Mouse (Mus musculus) embryonic facial prominence, embryonic 14.5 days (tissue): ENCODE measurements around the gene Dennd4a. TPM values are rescaled to one million over a fixed set of nuclear protein-coding genes. Genes with fewer than 3 reads are reported as not detected.
A peak's percentile ranks its signal among the peaks of the same experiment; 100 is the strongest.

Source experiments
- ATAC-seq: fragments of 200-750 bp; cut with Nextera tagmentation; 2 replicates; pipeline ENCODE4 v1.8.0; 2017; ENCODE audit warnings: low read depth, moderate number of reproducible peaks, moderate TSS enrichment
- DNase-seq: peaks from one replicate; pipeline ENCODE4 v3.0.0-alpha.2; 2015; ENCODE audit warnings: low spot score
- H3K27ac ChIP-seq: fragments of 300-500 bp; sonication (generic); replicated peaks from 2 replicates; pipeline ENCODE4 v1.5.1; 2014; ENCODE audit warnings: low read depth, mild to moderate bottlenecking, low read length, moderate library complexity
- H3K27me3 ChIP-seq: fragments of 300-500 bp; sonication (generic); replicated peaks from 2 replicates; pipeline ENCODE4 v1.6.1; 2014; ENCODE audit warnings: low read length; ENCODE audit not compliant: control insufficient read depth, insufficient read depth
- H3K36me3 ChIP-seq: fragments of 300-500 bp; sonication (generic); 2 replicates; pipeline ENCODE4 v1.6.1; 2014; ENCODE audit warnings: low read length, mixed read lengths; ENCODE audit not compliant: control insufficient read depth, insufficient read depth
- H3K4me1 ChIP-seq: fragments of 300-500 bp; sonication (generic); 2 replicates; pipeline ENCODE4 v1.6.1; 2014; ENCODE audit warnings: antibody characterized with exemption, low read length; ENCODE audit not compliant: control insufficient read depth, insufficient read depth
- H3K4me2 ChIP-seq: fragments of 300-500 bp; sonication (generic); 2 replicates; pipeline ENCODE4 v1.6.1; 2014; ENCODE audit warnings: low read depth, mild to moderate bottlenecking, low read length, moderate library complexity, mixed read lengths
- H3K4me3 ChIP-seq: fragments of 300-500 bp; sonication (generic); 2 replicates; pipeline ENCODE4 v1.5.1; 2014; ENCODE audit warnings: low read depth, mild to moderate bottlenecking, low read length
- H3K9ac ChIP-seq: fragments of 300-500 bp; sonication (generic); 2 replicates; pipeline ENCODE4 v1.6.1; 2014; ENCODE audit warnings: low read depth, mild to moderate bottlenecking, low read length, moderate library complexity, mixed read lengths
- H3K9me3 ChIP-seq: fragments of 300-500 bp; sonication (generic); 2 replicates; pipeline ENCODE4 v1.6.1; 2016; ENCODE audit warnings: low read length; ENCODE audit not compliant: control insufficient read depth
- WGBS: fragments of 180-500 bp; shearing (Covaris S2); extraction: QIAGEN DNeasy Blood & Tissue Kit; methylation state at CpG from one replicate; pipeline ENCODE4 v1.1.7; 2014; 5-methylcytosine and 5-hydroxymethylcytosine counted together
- polyA plus RNA-seq: library from polyadenylated mRNA; unstranded; fragments of >200 nt; fragmentation: Nextera tagmentation; extraction: Ambion mirVana; gene quantifications from 2 replicates; pipeline ENCODE4 v1.2.1, GENCODE M21; 2014

Dennd4a gene
- polyA plus RNA-seq, 1 experiment from 2014 or later: 7.5 TPM

DNA sequence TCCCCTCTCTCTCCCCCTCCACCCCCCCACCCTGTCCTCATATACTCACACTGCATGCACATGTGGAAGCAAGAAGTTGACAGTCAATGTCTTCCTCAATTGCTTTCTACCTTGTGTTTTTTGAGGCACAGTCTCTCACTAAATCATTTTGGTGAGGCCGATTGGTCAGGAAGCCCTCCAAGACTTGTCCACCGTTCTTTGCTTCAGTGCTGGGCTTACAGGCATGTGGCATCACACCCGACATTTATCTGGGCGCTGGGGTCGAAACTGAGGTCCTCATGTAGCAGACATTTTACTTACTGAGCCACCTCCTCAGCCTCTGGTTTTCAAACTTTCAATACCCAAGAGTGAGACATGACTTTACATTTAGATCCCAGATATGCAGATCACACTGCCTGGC, 8.6 kb upstream of the Dennd4a start:
- Histone ChIP-seq H3K9me3 (0 out of 2 replicates have a peak, but pooled peaks cover 4% of the 10 kb centered on the region), H3K27me3 (no peaks in the 10 kb centered on the region), H3K4me2 (no peak overlapping the region), H3K27ac (no peak overlapping the region), H3K4me3 (no peak overlapping the region), H3K36me3 (no peaks in the 10 kb centered on the region), H3K9ac (no peak overlapping the region), H3K4me1 (no peaks in the 10 kb centered on the region)
- DNase-seq (no peak), ATAC-seq (no peak)
- WGBS: 88% methylated on average over 5 of the region's 5 CpGs

DNA sequence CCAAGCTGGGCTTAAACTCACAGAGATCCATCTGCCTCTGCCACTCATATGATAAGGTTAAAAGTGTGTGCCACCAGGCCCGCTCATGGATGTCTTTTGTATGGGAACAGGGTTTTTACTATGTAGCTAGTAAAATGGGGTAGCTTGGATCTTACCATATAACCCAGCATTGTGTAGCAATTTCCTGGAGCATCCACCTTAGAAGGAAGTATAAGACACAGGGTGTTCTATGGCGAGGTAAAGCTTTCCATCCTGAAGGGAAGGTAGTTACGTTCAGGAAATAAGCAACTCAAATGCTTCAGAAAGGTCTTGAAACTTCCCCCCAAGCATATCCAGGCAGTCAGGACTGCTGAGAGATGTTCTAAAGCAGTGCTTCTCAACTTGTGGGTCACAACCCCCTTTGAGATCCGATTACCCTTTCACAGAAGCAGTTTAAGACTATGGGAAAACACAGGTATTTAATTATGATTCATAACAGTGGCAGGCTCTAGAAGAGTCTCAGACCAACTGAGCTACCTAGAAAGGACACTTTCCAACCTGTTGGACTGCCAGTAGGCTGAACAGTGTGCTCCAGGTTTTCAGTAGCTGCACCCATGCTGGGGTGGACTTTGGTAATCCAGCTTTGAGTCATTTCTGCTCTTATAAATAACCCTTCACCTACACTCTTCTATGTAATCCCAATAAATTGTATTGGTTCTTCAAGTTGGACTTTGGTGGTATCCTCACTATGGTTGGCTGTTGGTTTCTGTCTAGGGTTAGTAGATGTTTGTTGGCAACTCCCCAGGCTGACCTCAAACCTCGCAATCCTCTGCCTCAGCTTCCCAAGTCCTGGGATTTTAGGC, 7.5 kb upstream of the Dennd4a start:
- Histone ChIP-seq H3K27me3 (no peaks in the 10 kb centered on the region), H3K4me1 (no peaks in the 10 kb centered on the region), H3K27ac (no peak overlapping the region), H3K4me2 (no peak overlapping the region), H3K36me3 (no peaks in the 10 kb centered on the region), H3K9ac (no peak overlapping the region), H3K4me3 (no peak overlapping the region), H3K9me3 (0 out of 2 replicates have a peak, but pooled peaks cover 4% of the 10 kb centered on the region)
- 80% methylated on average over 5 of the region's 5 CpGs for WGBS
- no peak for ATAC-seq
- DNase-seq: no peak

DNA sequence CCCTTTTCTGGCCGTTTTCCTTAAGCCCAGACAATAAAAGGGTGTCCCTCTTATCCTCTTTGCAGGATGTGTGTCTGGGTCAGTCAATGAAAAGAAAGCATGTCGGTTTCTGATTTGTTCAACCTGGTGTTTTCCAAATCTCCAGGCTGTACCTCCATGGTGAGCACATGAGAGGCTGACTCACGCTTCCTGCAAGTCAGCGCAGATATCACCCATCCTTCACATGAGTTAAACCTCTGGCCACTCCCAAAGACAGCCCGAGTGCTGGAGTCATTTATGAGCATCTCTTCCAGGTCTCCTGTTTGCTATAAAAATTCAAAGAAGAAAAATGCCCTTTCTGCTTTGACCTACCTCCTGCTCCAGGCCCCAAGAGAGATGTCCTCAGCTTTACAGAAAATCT, 5.3 kb upstream of the Dennd4a start:
- Histone ChIP-seq H3K36me3 (no peaks in the 10 kb centered on the region), H3K27me3 (no peaks in the 10 kb centered on the region), H3K9ac (no peak overlapping the region), H3K9me3 (0 out of 2 replicates have a peak, but pooled peaks cover 2% of the 10 kb centered on the region), H3K4me3 (no peak overlapping the region), H3K4me1 (no peaks in the 10 kb centered on the region), H3K27ac (no peak overlapping the region), H3K4me2 (no peak overlapping the region)
- 70% methylated on average over 5 of the region's 5 CpGs for WGBS
- no peak for ATAC-seq
- no peak for DNase-seq

DNA sequence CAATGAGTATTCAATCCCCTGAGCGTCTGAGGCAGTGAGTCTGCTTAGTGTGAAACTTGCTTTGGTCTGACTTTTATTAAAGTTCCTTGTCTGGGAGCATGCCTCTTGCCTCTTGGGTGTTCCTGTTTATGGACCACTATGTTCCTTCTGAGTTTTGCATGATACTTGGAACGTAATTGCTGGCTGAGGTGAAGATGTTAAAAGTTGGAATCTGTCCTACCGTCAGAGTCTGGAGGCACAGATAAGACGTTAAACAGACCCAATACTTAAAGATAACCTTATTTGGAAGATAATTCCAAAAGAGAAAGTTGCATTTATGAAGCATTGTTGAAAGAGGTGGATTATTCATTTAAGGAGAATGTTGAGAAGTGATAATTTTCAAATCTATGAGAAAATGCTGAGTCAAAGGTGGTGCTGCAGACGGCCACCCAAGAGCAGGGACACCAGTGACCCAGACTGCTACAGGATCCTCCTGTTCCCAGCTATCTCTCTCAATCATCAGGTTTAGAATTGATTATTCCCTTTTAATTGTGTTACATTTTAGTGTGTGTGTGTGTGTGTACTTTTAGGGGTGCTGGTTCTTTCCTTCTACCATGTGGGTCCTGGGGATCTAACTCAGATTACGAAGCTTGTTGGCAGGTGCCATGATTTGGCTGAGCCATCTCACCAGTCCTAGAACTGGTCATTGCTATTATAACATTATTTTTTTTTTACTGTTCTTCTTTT, 4.6 kb upstream of the Dennd4a start:
- no peaks in the 10 kb centered on the region for H3K9me3 ChIP-seq
- H3K4me2 ChIP-seq: no peak overlapping the region
- DNase-seq (no peak), ATAC-seq (no peak)
- no peak overlapping the region for H3K27ac ChIP-seq
- H3K4me3 ChIP-seq: no peak overlapping the region
- H3K27me3 ChIP-seq: no peaks in the 10 kb centered on the region
- no peaks in the 10 kb centered on the region for H3K36me3 ChIP-seq
- H3K4me1 ChIP-seq: no peaks in the 10 kb centered on the region
- H3K9ac ChIP-seq: no peak overlapping the region
- 68% methylated on average over 6 of the region's 6 CpGs for WGBS

DNA sequence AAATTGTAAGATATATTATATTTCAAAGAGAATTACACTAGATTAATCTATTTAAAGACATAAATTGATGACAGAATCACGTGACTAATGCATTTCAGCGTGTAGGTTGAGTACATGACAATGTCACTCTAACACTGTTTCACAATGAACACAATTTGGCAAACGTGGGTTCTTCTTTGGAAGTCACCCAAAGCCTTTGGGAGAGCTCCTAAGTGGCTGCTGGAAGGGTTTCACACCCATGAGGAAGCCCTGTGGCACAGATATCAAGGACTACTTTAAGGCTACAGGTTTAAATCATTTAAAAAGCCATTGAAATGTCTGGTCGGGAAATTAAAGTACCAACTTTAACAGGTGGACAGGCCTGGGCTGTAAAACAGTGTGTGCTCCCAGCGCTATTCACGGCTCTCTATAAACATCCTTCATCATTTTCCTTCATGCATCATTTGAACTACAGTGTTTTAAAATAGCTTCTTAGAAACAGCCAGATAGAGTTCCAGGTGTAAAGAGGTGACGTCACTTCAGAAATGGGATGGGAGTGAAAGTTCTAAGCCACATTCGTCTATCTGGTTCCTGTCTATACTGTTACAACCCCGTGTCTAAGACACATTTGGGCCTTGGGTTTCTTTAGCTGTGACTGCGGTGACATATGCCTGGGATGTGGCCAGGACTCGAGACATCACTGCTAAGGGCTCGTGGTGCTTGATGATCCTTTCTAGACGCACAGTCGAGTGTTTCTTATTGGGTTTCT, 3.9 kb upstream of the Dennd4a start:
- ATAC-seq: no peak
- Histone ChIP-seq H3K9me3 (no peaks in the 10 kb centered on the region), H3K4me2 (no peak overlapping the region), H3K27ac (no peak overlapping the region), H3K4me3 (no peak overlapping the region), H3K4me1 (no peaks in the 10 kb centered on the region), H3K27me3 (no peaks in the 10 kb centered on the region), H3K36me3 (no peaks in the 10 kb centered on the region), H3K9ac (no peak overlapping the region)
- WGBS: 77% methylated on average over 14 of the region's 14 CpGs
- DNase-seq: no peak

DNA sequence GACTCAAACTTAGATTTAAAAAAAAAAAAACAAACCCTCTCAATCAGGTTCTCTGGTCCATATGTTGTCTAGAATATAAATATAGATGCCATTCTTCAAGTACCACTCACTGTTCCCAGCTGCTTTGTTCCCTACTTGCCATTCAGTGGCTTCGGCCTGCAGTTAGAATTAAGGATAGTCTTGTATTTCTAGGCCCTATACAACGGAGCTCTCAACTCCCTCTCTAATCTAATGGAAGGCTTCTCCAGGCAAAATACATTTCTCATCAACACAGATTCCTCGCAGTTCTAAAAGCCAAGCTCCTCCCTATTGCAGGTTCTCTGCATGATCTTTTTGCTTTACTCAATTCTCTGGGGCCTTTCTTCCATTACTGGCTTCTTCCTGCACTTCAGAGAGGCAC, 1.3 kb upstream of the Dennd4a start:
- H3K4me2 ChIP-seq: no peak overlapping the region
- WGBS: 78% methylated on average over 3 of the region's 3 CpGs
- H3K9ac ChIP-seq: no peak overlapping the region
- no peak overlapping the region for H3K4me3 ChIP-seq
- H3K27ac ChIP-seq: no peak overlapping the region
- DNase-seq: no peak
- no peaks in the 10 kb centered on the region for H3K27me3 ChIP-seq
- H3K9me3 ChIP-seq: no peaks in the 10 kb centered on the region
- ATAC-seq: no peak
- no peaks in the 10 kb centered on the region for H3K36me3 ChIP-seq
- H3K4me1 ChIP-seq: no peaks in the 10 kb centered on the region

DNA sequence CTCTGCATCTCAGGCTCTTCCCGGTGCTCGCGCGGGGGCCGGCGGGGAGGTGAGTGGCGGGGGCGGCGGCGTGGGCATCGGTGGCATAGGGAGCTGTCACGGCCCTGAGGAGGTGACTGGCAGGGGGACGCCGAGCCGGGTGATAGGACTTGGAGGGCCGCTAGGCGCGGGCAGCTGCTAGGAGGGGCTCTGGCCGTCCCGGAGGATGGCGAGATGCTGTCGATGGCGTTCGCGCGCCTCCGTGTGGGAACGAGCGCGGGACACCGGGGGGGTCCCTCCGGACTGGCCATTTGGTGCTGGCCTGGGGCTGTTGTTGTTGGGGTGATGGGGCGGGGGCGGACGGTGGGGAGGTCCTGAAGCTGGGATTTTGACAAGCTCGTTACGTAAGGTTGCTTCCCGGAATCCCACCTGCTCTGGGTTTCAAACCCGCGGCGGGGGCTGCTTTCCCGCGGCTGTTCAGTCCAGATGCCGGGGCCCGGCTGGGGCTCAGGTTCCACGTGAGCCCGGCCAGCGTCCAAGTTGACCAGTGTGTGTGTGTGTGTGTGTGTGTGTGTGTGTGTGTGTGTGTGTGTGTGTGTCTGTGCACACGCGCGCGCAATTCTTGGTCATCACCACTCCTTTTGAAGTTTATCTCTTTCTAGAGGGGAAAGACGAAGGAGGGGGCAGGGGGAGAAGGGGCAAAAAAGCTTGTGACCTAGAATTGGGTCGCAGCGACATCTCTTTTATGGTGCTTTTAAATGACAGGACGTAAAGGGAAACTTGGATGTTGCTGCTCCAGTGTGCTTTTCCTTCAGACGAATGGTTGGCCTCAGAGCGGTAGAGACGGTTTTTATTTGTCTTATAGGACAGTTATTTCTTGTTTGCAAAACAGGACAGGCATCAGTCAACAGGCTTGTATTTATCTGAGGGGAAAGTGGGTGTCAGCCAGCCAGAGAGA, 666 bp downstream of the Dennd4a start:
- DNase-seq (peak; percentile 52), ATAC-seq (peak; percentile 74)
- H3K4me3 ChIP-seq: peak overlapping the region; percentile 90
- peak overlapping the region; percentile 77 for H3K4me2 ChIP-seq
- H3K27me3 ChIP-seq: no peaks in the 10 kb centered on the region
- no peaks in the 10 kb centered on the region for H3K4me1 ChIP-seq
- no peaks in the 10 kb centered on the region for H3K36me3 ChIP-seq
- WGBS: under 1% methylated on average over 43 of the region's 59 CpGs
- peak overlapping the region; percentile 83 for H3K9ac ChIP-seq
- peak overlapping the region; percentile 88 for H3K27ac ChIP-seq
- no peaks in the 10 kb centered on the region for H3K9me3 ChIP-seq

DNA sequence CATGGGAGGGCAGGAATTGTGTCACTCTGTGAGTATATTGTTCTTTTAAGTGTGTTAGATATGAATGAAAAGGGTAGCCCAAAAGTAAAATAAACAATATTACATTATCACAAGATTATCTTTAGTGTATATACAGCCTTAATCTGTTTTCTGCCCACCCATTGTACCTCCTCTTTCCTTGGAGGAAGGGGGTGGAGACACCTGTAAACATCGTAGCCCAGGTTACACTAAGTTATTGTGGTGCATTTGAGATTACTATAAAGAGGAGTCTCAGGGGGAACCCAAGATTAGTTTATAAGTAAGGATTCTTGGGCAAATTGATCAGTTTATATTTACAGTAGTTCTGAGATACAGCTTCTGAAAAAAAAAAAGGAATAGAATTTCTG, 1.3 kb downstream of the Dennd4a start:
- peak overlapping the region; percentile 90 for H3K4me3 ChIP-seq
- H3K27ac ChIP-seq: no peak overlapping the region
- H3K27me3 ChIP-seq: no peaks in the 10 kb centered on the region
- WGBS: 45% methylated on average over 1 of the region's 1 CpGs
- peak overlapping the region; percentile 77 for H3K4me2 ChIP-seq
- DNase-seq (no peak), ATAC-seq (no peak)
- H3K4me1 ChIP-seq: no peaks in the 10 kb centered on the region
- peak overlapping the region; percentile 83 for H3K9ac ChIP-seq
- no peaks in the 10 kb centered on the region for H3K9me3 ChIP-seq
- H3K36me3 ChIP-seq: no peaks in the 10 kb centered on the region
